In the genomic region with DNA sequence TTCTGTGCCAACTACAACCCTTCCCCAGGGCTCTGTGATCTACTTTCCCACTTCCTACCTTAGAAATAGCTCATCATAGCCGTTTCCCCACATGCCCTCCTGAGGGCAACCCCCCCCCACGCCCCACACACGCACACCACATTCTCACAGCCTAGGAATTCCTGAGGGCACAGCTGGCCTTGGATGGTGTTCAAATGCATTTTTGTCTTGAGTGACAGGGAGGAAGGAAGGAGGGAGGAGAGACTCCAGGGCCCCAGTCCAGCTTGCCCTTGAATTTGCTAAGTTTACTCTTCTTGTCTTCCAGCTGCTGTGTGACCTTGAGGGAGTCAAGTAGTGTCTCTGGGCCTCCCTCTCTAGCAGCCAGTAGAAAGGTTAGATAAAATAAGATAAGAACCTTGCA, we compare ENCODE assay signal across 16 mouse cellular contexts. TPM values are rescaled to one million over a fixed set of nuclear protein-coding genes. Genes with fewer than 3 reads are reported as not detected.
DNase-seq lines count a peak whose midpoint lies in the region; ATAC-seq and TF ChIP-seq lines count a peak whose summit lies in the region.
"Had no signal": no experiment of that assay in that cellular context is flagged by ENCODE, and none has a peak within 500 bp of the region (broad histone marks: within the 10 kb centered on the region; RNA-seq: fewer than 3 reads in every experiment).

No protein-coding gene starts in this region.

- peaks cover 23% of the 10 kb centered on the region for H3K4me1 ChIP-seq in forebrain, embryonic 10.5 days
- H3K4me1 ChIP-seq in forebrain, embryonic 16.5 days (replicated peaks; ENCODE audit: control insufficient read depth, insufficient read depth, low read length), result peaks cover 11% of the 10 kb centered on the region
- H3K4me1 ChIP-seq in lung, embryonic 14.5 days (ENCODE audit: insufficient read depth), result no peaks in the 10 kb centered on the region
- no peaks in the 10 kb centered on the region for H3K4me1 ChIP-seq in lung, adult 2 months (ENCODE audit: control insufficient read depth, insufficient read depth, low read length)
- peaks cover 21% of the 10 kb centered on the region for H3K4me1 ChIP-seq in ES-Bruce4 (ENCODE audit: control insufficient read depth, insufficient read depth, low read length)
- peaks cover 3% of the 10 kb centered on the region for H3K4me1 ChIP-seq in embryonic facial prominence, embryonic 10.5 days
- no peaks in the 10 kb centered on the region for H3K4me1 ChIP-seq in midbrain, embryonic 16.5 days (ENCODE audit: control insufficient read depth, insufficient read depth, low read length)
- H3K4me1 ChIP-seq: intestine, embryonic 15.5 days; liver, embryonic 13.5 days had no signal

- 0 out of 2 replicates have a peak, but pooled peaks have one; percentile 10 for TF ChIP-seq EP300 in ES-Bruce4 (IDR thresholded peaks at IDR 0.05; ENCODE audit: insufficient read depth, low read depth, low read length)

- H3K27me3 ChIP-seq in forebrain, embryonic 10.5 days (ENCODE audit: poor library complexity, severe bottlenecking), result peaks cover 10% of the 10 kb centered on the region
- no peaks in the 10 kb centered on the region for H3K27me3 ChIP-seq in forebrain, embryonic 16.5 days (replicated peaks; ENCODE audit: control insufficient read depth, insufficient read depth, low read length)
- H3K27me3 ChIP-seq in lung, embryonic 14.5 days (ENCODE audit: insufficient read depth, low read length), result no peaks in the 10 kb centered on the region
- no peaks in the 10 kb centered on the region for H3K27me3 ChIP-seq in ES-Bruce4 (ENCODE audit: control insufficient read depth, insufficient read depth, low read length, poor library complexity, severe bottlenecking)
- H3K27me3 ChIP-seq in embryonic facial prominence, embryonic 10.5 days (replicated peaks; ENCODE audit: low read depth, poor library complexity, severe bottlenecking), result no peaks in the 10 kb centered on the region
- no peaks in the 10 kb centered on the region for H3K27me3 ChIP-seq in midbrain, embryonic 16.5 days (ENCODE audit: control insufficient read depth, insufficient read depth, low read depth, low read length)
- H3K27me3 ChIP-seq: heart, embryonic 13.5 days; hindbrain, embryonic 12.5 days; intestine, embryonic 15.5 days; liver, embryonic 13.5 days had no signal

- DNase-seq in forebrain, embryonic 10.5 days (ENCODE audit: extremely low spot score, low spot score), result no peak
- peak; percentile 43 for DNase-seq in lung, embryonic 14.5 days
- no peak for DNase-seq in lung, adult 2 months
- DNase-seq in embryonic facial prominence, embryonic 10.5 days (ENCODE audit: low spot score), result peak; percentile 29
- no peak for DNase-seq in frontal cortex, postnatal 36 days (ENCODE audit: low spot score in 2 of 2)
- DNase-seq: cerebellum, postnatal 14 days; left cerebral cortex, postnatal 4 days; liver, embryonic 13.5 days had no signal

- no peak for TF ChIP-seq CTCF in lung, embryonic 14.5 days (IDR thresholded peaks at IDR 0.05; ENCODE audit: low read depth)
- TF ChIP-seq CTCF in lung, adult 2 months (IDR thresholded peaks at IDR 0.05; ENCODE audit: insufficient read depth, low read length), result no peak
- no peak for TF ChIP-seq CTCF in ES-Bruce4 (IDR thresholded peaks at IDR 0.05; ENCODE audit: low read depth, low read length)

- H3K9ac ChIP-seq in forebrain, embryonic 16.5 days (replicated peaks; ENCODE audit: low read depth, low read length), result no peak overlapping the region
- H3K9ac ChIP-seq in lung, embryonic 14.5 days, result no peak overlapping the region
- no peak overlapping the region for H3K9ac ChIP-seq in ES-Bruce4 (ENCODE audit: low read depth, poor library complexity, severe bottlenecking)
- no peak overlapping the region for H3K9ac ChIP-seq in midbrain, embryonic 16.5 days (ENCODE audit: low read depth, low read length)
- H3K9ac ChIP-seq: heart, embryonic 13.5 days; hindbrain, embryonic 12.5 days; intestine, embryonic 15.5 days; liver, embryonic 13.5 days; midbrain, embryonic 15.5 days had no signal

- H3K36me3 ChIP-seq in forebrain, embryonic 10.5 days (replicated peaks), result no peaks in the 10 kb centered on the region
- H3K36me3 ChIP-seq in forebrain, embryonic 16.5 days (ENCODE audit: control insufficient read depth, insufficient read depth), result no peaks in the 10 kb centered on the region
- no peaks in the 10 kb centered on the region for H3K36me3 ChIP-seq in lung, embryonic 14.5 days (ENCODE audit: insufficient read depth)
- no peaks in the 10 kb centered on the region for H3K36me3 ChIP-seq in ES-Bruce4 (ENCODE audit: control insufficient read depth, insufficient read depth, low read length, poor library complexity, severe bottlenecking)
- H3K36me3 ChIP-seq in embryonic facial prominence, embryonic 10.5 days (replicated peaks), result no peaks in the 10 kb centered on the region
- no peaks in the 10 kb centered on the region for H3K36me3 ChIP-seq in midbrain, embryonic 16.5 days (ENCODE audit: control insufficient read depth, insufficient read depth, low read length)
- H3K36me3 ChIP-seq: heart, embryonic 13.5 days; hindbrain, embryonic 12.5 days; intestine, embryonic 15.5 days; liver, embryonic 13.5 days; midbrain, embryonic 15.5 days had no signal

- no peak overlapping the region for H3K4me2 ChIP-seq in forebrain, embryonic 16.5 days (ENCODE audit: low read length)
- no peak overlapping the region for H3K4me2 ChIP-seq in lung, embryonic 14.5 days
- no peak overlapping the region for H3K4me2 ChIP-seq in midbrain, embryonic 16.5 days (ENCODE audit: low read length)
- H3K4me2 ChIP-seq: heart, embryonic 13.5 days; hindbrain, embryonic 12.5 days; intestine, embryonic 15.5 days; liver, embryonic 13.5 days; midbrain, embryonic 15.5 days had no signal

- WGBS in forebrain, embryonic 10.5 days, result 54% methylated on average over 3 of the region's 3 CpGs
- 16% methylated on average over 3 of the region's 3 CpGs for whole genome bisulfite sequencing in forebrain, embryonic 16.5 days
- 15% methylated on average over 3 of the region's 3 CpGs for WGBS in lung, embryonic 14.5 days
- 12% methylated on average over 3 of the region's 3 CpGs for WGBS in lung, adult 2 months
- 48% methylated on average over 3 of the region's 3 CpGs for WGBS in embryonic facial prominence, embryonic 10.5 days
- WGBS in midbrain, embryonic 16.5 days, result 39% methylated on average over 3 of the region's 3 CpGs

- TF ChIP-seq POLR2A in lung, adult 2 months (IDR thresholded peaks at IDR 0.05; ENCODE audit: borderline replicate concordance, extremely low read depth, low read depth, low read length), result no peak
- no peak for TF ChIP-seq POLR2A in ES-Bruce4 (IDR thresholded peaks at IDR 0.05; ENCODE audit: insufficient read depth, low read length)

- H3K4me3 ChIP-seq in forebrain, embryonic 10.5 days, result no peak overlapping the region
- no peak overlapping the region for H3K4me3 ChIP-seq in forebrain, embryonic 16.5 days (replicated peaks; ENCODE audit: low read length)
- H3K4me3 ChIP-seq in lung, embryonic 14.5 days (ENCODE audit: low read depth, low read length), result no peak overlapping the region
- H3K4me3 ChIP-seq in lung, adult 2 months (replicated peaks; ENCODE audit: extremely low read depth, low read depth, low read length), result no peak overlapping the region
- H3K4me3 ChIP-seq in ES-Bruce4 (ENCODE audit: low read depth, low read length), result no peak overlapping the region
- no peak overlapping the region for H3K4me3 ChIP-seq in embryonic facial prominence, embryonic 10.5 days
- no peak overlapping the region for H3K4me3 ChIP-seq in midbrain, embryonic 16.5 days (ENCODE audit: low read depth, low read length)
- H3K4me3 ChIP-seq: heart, embryonic 13.5 days; hindbrain, embryonic 12.5 days; intestine, embryonic 15.5 days; liver, embryonic 13.5 days; midbrain, embryonic 15.5 days had no signal

- H3K27ac ChIP-seq in forebrain, embryonic 10.5 days, result 0 out of 2 replicates have a peak overlapping the region, but pooled peaks have one; percentile 8
- H3K27ac ChIP-seq in forebrain, embryonic 16.5 days (ENCODE audit: low read length), result no peak overlapping the region
- no peak overlapping the region for H3K27ac ChIP-seq in lung, embryonic 14.5 days (ENCODE audit: low read depth)
- H3K27ac ChIP-seq in ES-Bruce4 (ENCODE audit: insufficient read depth, low read length), result no peak overlapping the region
- H3K27ac ChIP-seq in embryonic facial prominence, embryonic 10.5 days (replicated peaks), result no peak overlapping the region
- no peak overlapping the region for H3K27ac ChIP-seq in midbrain, embryonic 16.5 days (ENCODE audit: low read length)
- H3K27ac ChIP-seq: heart, embryonic 13.5 days; hindbrain, embryonic 12.5 days; intestine, embryonic 15.5 days; liver, embryonic 13.5 days; midbrain, embryonic 15.5 days had no signal

- no peaks in the 10 kb centered on the region for H3K9me3 ChIP-seq in forebrain, embryonic 10.5 days
- no peaks in the 10 kb centered on the region for H3K9me3 ChIP-seq in forebrain, embryonic 16.5 days (ENCODE audit: control insufficient read depth, low read length)
- no peaks in the 10 kb centered on the region for H3K9me3 ChIP-seq in lung, embryonic 14.5 days (ENCODE audit: low read depth, low read length)
- no peaks in the 10 kb centered on the region for H3K9me3 ChIP-seq in ES-Bruce4 (replicated peaks; ENCODE audit: control insufficient read depth, insufficient read depth, low read length, poor library complexity, severe bottlenecking)
- H3K9me3 ChIP-seq in embryonic facial prominence, embryonic 10.5 days, result no peaks in the 10 kb centered on the region
- H3K9me3 ChIP-seq in midbrain, embryonic 16.5 days (replicated peaks; ENCODE audit: control insufficient read depth, low read length, poor library complexity, severe bottlenecking), result no peaks in the 10 kb centered on the region
- H3K9me3 ChIP-seq: heart, embryonic 13.5 days; hindbrain, embryonic 12.5 days; intestine, embryonic 15.5 days; liver, embryonic 13.5 days; midbrain, embryonic 15.5 days had no signal

- no peak for ATAC-seq in forebrain, embryonic 16.5 days
- ATAC-seq in lung, embryonic 14.5 days (ENCODE audit: insufficient read depth), result peak; percentile 40; the same call in 1 of the 2 replicates
- ATAC-seq in midbrain, embryonic 16.5 days, result no peak
- ATAC-seq: CD4-positive, CD25-positive, alpha-beta regulatory T cell, adult 4 months; intestine, embryonic 15.5 days; midbrain, embryonic 15.5 days had no signal

RNA-seq across cellular contexts. Expression of a gene that starts 17.2 kb away (rescaled TPM):
- polyA plus RNA-seq in forebrain, embryonic 10.5 days (2016; fragmentation: Nextera tagmentation; extraction: Ambion mirVana), result 0.05 and 0.09 TPM in 2 replicates
- 5.9 and 7.4 TPM in 2 replicates for polyA plus RNA-seq in forebrain, embryonic 16.5 days (2015; fragmentation: Nextera tagmentation; extraction: Ambion mirVana)
- 0.13 and 0.20 TPM in 2 replicates for polyA plus RNA-seq in lung, embryonic 14.5 days (2014; fragmentation: Nextera tagmentation; extraction: Ambion mirVana)
- 6.8 and 11.0 TPM in 2 replicates for polyA plus RNA-seq in lung, adult 2 months (2012; rRNA removed)
- 1.2 and 1.9 TPM in 2 replicates for polyA plus RNA-seq in ES-Bruce4 (2011; ENCODE audit: insufficient read depth, insufficient read length, low read depth, missing spikeins)
- polyA plus RNA-seq in embryonic facial prominence, embryonic 10.5 days (2016; fragmentation: Nextera tagmentation; extraction: Ambion mirVana), result 0.10 and 0.24 TPM in 2 replicates
- polyA plus RNA-seq in midbrain, embryonic 16.5 days (2015; fragmentation: Nextera tagmentation; extraction: Ambion mirVana), result 1.8 and 1.9 TPM in 2 replicates
- polyA plus RNA-seq: CD4-positive, CD25-positive, alpha-beta regulatory T cell, adult 4 months had no signal

Comparison
In these comparisons a context has a peak if more than half of its experiments do, and no peak if none do; other contexts are left out.
1. DNase-seq: peak in lung, embryonic 14.5 days (single experiment) and embryonic facial prominence, embryonic 10.5 days (single experiment); none in forebrain, embryonic 10.5 days (single experiment), lung, adult 2 months (single experiment) and frontal cortex, postnatal 36 days (0 of 2).